Mouse (Mus musculus): ENCODE measurements around the gene Vmn2r70.

Vmn2r70 gene

GRCm38 (mm10) chr7:85569092-85569491 lies at the start of gene Vmn2r70:
Gene Vmn2r70, minus strand, starts transcription at chr7:85569192.
- no peak for DNase-seq

- no peak for DNase-seq
These were observed 6.2 kb downstream of the Vmn2r70 start, which contains the start of gene Vmn2r71 for GRCm38 (mm10) chr7:85562787-85563186. Gene Vmn2r71, plus strand, starts transcription at chr7:85563087.

- DNase-seq, result no peak
These were observed 25.9 kb downstream of the Vmn2r70 start for GRCm38 (mm10) chr7:85543118-85543517.

- DNase-seq, result no peak
These were observed 26.9 kb downstream of the Vmn2r70 start for GRCm38 (mm10) chr7:85542108-85542507.
